Mouse (Mus musculus) induced T-regulatory cell, adult 2 months (primary cell): ENCODE measurements around the gene Gipr.

Experiments used
- DNase-seq: peaks from one replicate; pipeline ENCODE4 v3.0.0-alpha.2; 2012; ENCODE audit warnings: low read depth

The Gipr gene

GRCm38 (mm10) chr7:19148875-19149541 lies 16.9 kb downstream of the Gipr start, which contains the start of gene Qpctl:
Qpctl (minus strand) TSS chr7:19149291.
- DNase-seq: peak; percentile 100

DNA sequence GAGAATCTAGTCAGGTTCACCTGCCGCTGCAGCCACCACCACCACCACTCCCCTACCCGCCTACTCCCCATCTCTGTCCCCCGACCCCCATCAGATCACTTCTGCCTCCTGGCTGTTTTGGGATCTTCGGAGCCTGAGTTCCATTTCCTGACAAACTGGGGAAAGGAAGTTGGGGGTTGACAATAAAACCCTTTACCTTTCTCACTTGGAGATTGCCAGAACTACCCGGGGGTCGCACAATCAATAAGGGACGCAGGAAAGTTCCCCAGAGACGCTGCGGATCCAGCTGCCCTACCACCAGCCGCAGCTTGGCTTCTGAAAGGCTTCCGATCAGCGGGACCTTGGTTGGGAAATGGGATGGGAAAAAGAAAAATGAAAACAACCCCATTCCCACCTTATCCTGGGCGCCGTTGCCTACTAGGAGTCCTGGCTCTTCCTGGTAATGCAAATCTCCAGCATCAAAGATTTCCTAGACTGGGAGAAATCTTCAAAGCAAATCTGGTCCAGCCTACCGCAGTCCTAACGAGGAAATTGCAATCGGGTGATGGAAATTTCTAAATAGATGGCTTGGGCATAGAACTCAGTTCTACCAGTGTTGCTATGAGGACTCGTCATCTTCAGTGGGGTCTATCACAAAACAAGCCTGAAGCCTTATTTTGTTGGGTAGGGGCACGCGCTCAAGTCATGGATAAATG lies 17.6 kb downstream of the Gipr start:
- DNase-seq: no peak

DNA sequence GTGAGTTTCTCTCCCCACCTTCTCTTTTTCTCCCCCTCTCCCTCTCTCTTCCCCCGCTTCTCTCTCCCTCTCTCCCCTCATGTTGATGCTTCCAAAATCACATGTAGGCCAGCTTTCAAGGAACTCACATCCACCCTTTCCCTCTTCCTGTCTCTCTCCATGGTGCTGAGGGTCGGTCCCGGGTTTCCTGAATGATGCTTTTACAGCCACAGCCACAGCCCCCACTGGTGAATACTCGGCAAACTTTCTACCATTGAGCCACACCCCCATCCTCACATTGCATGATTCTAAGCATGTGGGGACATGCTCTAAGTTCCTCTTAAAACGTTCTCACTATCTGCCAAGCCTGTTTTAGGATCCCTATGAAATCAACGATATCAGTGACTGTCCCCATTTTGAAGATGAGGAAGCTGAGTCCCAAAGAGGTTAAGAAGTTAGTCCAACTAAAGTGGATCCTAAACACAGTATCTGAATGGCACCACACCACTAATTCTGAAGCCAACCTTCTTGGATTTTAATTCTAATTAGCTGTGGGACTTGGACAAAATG lies 18.4 kb downstream of the Gipr start:
- no peak for DNase-seq

GRCm38 (mm10) chr7:19146793-19147192 lies 19.1 kb downstream of the Gipr start:
- no peak for DNase-seq

DNA sequence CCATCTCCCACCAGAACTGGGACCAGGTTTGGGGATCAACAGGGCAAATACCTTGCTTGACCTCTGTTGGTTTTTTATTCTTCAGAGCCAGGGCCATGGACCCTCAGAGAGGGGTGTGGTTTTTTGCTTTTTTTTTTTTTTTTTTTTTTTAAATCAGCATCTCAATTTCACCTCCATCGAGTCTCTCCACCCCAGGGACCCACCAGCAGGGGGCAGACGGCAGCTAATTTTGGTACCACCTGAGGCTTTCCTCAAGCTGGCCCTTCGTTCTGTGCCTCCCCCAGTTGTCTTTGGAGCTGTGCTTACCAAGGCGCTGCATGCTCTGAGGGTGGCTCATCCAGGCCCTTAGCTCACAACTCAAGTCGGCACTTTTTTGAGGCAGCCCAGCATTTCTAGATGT lies 28.5 kb downstream of the Gipr start:
- DNase-seq: peak; percentile 68

- DNase-seq: no peak
These were observed 29.1 kb downstream of the Gipr start for GRCm38 (mm10) chr7:19136673-19137334.

DNA sequence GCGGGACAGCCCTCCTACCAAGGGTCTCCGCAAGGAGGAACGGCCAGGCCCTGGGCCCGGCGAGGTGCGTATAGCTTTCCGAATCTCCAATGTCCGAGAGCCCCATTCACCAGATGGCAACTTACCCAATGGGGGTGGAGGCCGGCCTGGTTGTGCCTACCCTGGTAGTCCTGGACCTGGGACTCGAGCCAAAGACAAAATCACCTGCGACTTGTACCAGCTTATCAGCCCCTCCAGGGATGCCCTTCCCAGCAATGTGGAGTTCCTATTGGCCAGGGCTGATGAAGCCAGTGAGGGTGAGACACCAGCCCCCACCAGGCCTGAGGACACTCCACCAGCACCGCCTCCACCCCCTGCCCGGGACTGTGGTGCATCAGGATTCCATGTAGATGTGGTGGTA lies 29.8 kb downstream of the Gipr start:
- DNase-seq: no peak

DNA sequence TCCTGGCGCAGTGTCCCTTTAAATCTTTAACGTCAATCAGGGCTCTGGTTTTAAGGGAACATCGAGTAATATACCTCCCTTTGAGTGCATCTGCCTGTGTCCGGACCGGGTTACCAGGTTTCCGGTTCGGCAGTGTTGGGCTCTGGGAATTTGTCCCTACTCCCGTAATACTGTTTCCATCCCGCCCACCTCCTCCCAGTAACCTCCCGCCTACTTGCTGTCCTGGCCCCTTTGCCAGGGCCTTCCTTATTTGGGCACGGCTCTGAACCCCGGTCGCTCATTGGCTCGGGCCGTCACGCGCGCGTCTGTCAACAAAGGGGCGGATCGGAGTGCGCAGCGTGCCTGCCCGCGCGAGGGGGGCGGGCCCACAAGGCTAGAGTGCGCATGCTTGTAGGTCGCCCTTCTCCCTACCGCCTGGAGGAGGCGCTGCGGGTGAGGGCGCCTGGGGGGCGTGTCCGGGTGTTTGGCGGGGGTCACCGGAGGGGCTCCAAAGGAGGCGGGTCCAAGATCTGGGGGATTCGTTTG lies 34.5 kb downstream of the Gipr start:
- peak; percentile 96 for DNase-seq

- peak; percentile 49 for DNase-seq
These were observed 35.3 kb downstream of the Gipr start for GRCm38 (mm10) chr7:19130657-19131056.

DNA sequence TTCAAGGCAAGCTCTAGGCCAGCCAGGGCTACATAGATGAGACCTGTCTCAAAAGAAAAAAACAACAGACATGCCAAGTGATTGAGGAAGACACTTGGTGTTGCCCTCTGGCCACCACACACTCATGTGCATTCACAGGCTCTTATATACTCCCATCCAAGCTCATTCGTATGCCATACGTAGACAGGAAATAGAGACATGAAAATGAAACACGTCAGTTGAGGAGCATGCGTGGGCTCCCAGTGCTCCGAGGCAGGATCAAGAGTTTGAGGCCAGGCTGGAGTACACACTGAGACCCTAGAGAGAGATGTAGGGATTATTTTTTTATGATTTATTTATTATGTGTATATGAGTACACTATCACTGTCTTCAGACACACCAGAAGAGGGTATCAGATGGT lies 36.5 kb downstream of the Gipr start:
- DNase-seq: peak; percentile 57

- DNase-seq: no peak
These were observed 38.2 kb downstream of the Gipr start for GRCm38 (mm10) chr7:19127744-19128143.

- no peak for DNase-seq
These were observed 41.2 kb downstream of the Gipr start for GRCm38 (mm10) chr7:19124713-19125112.

DNA sequence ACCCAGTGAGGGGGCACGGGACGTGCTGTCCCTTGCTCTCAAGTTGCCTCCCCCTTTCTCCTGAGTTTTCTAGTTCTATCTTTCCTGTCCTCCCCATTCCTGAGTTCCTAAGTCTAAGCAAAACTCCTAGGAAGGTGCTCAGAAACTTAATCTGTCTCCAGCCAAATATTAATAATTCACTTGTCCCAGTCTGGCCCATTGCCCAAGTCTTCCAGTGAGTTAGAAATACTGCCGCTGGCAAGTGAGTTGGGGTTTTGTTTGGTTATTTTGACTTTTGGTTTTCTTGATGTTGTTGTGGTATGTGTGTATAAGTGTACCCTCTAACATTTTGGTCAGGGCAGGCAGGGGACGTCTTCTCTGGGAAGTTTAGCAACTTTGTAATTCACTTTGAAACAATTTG lies 44.2 kb downstream of the Gipr start:
- no peak for DNase-seq

DNA sequence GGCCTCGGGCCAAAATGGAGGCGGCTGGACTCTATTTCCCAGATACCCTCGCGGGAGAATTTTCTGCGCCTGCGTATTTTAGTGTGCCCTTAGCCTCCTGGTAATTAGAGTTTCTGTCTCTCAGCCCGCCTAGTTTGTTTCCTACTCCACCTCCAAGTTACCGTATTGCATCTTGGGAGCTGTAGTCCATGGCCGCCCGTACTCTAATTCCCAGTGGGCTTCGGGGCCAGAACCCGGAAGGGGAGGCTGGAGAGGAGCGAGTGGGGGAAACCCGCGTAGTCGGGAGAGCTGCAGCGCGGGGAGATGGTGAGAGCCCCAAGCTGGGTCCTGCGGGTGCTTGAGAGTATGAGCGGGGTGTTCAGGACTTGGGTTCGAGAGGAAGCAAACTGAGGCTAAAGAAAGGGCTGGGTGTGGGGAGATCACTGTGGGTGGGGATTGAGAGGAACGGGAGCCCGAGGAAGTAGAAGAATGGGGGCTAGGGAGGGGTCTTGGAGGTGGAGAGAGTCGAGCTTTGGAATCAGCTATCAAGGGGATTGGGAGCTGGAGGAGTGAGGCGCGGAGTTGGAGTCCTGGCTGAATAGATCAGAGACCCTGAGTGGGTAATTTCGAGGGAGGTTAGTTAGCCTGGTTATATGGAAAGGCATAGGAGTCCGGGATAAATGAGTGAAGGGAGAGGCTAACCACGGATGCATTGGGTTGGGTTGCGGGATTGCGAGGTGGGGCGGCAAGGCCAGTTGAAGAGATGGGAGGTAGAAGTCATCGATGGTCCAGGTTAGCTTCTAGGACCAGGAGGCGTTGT lies 46.1 kb downstream of the Gipr start, which contains the start of gene Fbxo46:
Gene Fbxo46 (plus strand): TSS at position 229 of the 799 bp plus-strand sequence.
- peak; percentile 99 for DNase-seq

DNA sequence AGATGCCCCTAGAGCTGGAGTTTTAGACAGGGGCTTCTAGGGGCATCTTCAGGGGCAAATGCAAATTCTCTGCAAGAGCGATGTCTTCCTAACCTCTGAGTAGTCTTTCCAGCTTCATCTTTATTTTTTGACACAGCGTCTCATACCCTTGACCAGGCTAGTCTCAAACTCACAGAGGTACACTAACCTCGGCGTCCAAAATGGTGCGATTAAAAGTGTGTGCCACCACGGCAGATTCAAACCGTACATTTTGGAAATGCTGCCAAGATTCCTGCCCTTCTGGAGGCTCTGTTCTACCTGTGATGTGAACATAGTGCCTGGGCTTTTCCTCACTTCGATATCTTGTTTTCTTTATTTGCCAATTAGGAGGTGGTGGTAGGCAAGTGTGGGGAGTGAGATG lies 46.8 kb downstream of the Gipr start:
- DNase-seq: no peak

DNA sequence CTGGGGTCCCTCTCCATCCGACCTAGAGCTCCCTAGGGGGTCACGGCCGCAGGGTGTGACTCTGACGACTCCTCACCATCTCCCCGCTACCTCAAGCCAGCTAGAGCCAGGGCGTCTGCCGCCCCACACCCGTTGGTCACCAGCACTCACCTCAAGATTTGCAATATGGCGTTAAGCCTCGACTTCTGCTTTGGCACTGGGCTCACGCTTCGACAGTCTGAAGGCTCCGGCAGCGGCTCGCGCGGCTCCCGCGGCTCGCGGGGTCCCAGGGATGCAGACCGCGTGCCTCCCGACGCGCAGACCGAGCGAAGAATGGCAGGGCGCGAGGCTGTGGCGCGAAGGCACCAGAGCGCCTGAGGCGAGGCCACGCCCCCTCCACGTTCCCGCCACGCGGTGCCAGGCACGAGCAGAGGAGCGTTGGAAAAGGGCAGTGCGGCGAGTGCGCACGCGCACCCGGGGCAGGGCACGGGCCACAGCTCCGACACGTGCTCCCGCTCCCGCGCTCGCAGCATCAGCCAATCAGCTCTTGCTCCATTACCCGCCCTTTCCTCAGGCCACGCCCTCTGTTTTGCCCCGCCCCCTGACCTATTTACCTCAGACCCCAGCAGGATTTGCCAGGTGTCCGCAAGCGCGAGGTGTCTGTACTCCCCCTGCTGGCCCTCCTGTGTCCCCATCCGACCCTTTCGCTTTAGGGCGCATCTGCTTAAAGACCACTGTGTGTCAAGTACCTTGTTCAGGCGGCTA lies 47.7 kb downstream of the Gipr start, which contains the start of gene Gm4969:
Gene Gm4969 (minus strand): TSS at position 341 of the 744 bp plus-strand sequence.
- peak; percentile 54 for DNase-seq

DNA sequence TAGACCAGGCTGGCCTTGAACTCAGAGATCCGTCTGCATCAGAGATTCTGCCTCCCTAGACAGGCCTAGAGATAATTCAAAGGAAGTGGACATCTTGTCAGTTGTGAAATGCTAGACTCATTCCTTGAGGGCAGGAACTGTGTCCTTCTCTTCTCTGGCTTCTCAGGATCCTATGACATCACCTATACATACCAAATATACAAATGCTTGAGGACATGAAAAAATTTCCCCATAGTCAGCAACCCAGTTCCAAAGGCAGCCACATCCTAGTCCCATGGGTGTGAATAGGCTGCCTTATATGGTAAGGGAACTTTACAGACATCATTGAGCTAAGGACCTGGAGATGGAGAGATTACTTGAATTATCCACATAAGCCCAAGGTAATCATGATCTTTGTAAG lies 56.4 kb downstream of the Gipr start:
- no peak for DNase-seq

DNA sequence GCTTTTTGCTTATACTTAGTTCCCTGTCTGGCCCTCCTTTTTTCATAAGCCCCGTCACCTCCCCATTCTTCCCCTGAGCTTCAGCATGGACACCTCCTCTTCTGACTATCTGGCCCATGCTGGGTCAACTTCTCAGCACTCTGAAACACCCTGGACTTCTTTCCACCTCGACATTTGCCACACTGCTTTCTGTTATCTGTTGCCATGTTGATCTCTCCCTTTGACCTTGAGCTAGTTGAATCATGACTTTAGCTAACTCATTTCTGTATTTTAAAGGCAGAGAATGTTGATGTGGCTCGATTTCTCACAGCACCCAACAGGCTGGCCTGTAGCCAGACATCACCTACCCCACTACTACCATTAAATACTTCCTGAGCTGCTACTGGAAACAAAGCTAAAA lies 58.5 kb downstream of the Gipr start:
- no peak for DNase-seq
